Mouse (Mus musculus): ENCODE results near the gene Gm20431. TPM values are rescaled to one million over a fixed set of nuclear protein-coding genes. Genes with fewer than 3 reads are reported as not detected.
A peak's percentile ranks its signal among the peaks of the same experiment; 100 is the strongest.

Gm20431 gene
- polyA plus RNA-seq, 1 experiment from 2014 or later = 8.8 TPM

GRCm38 (mm10) chr2:167597492-167598186 is 63.7 kb downstream of the Gm20431 start:
- Histone ChIP-seq H3K36me3 (ENCODE audit: control insufficient read depth, insufficient read depth) (no peaks in the 10 kb centered on the region), H3K4me1 (replicated peaks; ENCODE audit: control insufficient read depth, insufficient read depth, low read length) (no peaks in the 10 kb centered on the region), H3K9ac (ENCODE audit: low read depth, low read length) (no peak overlapping the region), H3K27me3 (replicated peaks; ENCODE audit: control insufficient read depth, insufficient read depth, low read length) (peaks cover 3% of the 10 kb centered on the region; the same call in 1 of the 2 replicates), H3K27ac (ENCODE audit: low read depth, low read length) (peak overlapping the region; percentile 46; the same call in 1 of the 2 replicates), H3K4me3 (ENCODE audit: low read depth, low read length) (no peak overlapping the region), H3K9me3 (ENCODE audit: control insufficient read depth) (no peaks in the 10 kb centered on the region), H3K4me2 (replicated peaks; ENCODE audit: low read depth) (peak overlapping the region; percentile 31)
- 20% methylated on average over 40 of the region's 40 CpGs for WGBS
- no peak for TF ChIP-seq CTCF (IDR thresholded peaks at IDR 0.05; ENCODE audit: low read depth)
- peak; percentile 13; the same call in 1 of the 2 replicates for ATAC-seq

DNA sequence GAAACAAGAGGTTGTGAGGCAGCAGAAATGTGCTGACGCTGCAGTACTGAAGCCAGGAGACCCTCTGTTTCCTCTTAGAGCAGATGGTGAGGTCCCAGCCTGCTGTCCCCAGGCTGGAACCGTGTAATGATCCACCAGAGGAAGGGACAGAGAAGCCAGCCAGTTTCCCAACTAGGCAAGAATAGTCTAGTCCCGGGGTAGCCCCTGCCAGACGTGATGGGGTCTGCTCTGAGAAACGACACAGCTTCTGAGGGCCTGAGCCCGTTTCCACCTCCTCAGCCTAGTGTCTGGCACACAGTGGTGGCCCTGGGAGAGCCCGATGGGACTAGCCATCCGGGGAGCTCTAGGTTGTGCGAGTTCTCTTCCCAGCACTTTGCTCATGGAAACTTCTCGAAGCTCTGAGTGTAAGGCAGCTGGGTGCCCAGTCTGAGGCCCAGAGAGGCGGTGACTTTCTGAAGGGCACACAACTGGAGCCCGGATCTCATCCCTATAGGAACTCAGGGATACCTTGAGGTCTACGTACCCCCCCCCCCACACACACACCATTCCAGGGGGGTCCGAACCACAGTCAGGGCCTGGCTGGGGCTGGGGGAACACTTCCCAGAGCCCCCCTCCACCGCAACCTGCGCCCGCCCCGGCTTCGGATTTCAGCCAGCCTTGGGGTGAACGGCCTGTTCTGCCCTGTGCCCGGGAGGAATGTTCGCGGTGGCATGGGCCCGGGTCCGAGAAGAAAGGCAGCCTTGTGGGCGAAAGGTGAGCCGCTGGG is 64.4 kb downstream of the Gm20431 start:
- Histone ChIP-seq H3K4me3 (ENCODE audit: low read depth, low read length) (no peak overlapping the region), H3K9me3 (ENCODE audit: control insufficient read depth) (no peaks in the 10 kb centered on the region), H3K4me2 (replicated peaks; ENCODE audit: low read depth) (peak overlapping the region; percentile 31), H3K36me3 (ENCODE audit: control insufficient read depth, insufficient read depth) (no peaks in the 10 kb centered on the region), H3K4me1 (replicated peaks; ENCODE audit: control insufficient read depth, insufficient read depth, low read length) (no peaks in the 10 kb centered on the region), H3K27me3 (replicated peaks; ENCODE audit: control insufficient read depth, insufficient read depth, low read length) (peaks cover 3% of the 10 kb centered on the region; the same call in 1 of the 2 replicates), H3K9ac (ENCODE audit: low read depth, low read length) (no peak overlapping the region), H3K27ac (ENCODE audit: low read depth, low read length) (peak overlapping the region; percentile 46; the same call in 1 of the 2 replicates)
- no peak for TF ChIP-seq CTCF (IDR thresholded peaks at IDR 0.05; ENCODE audit: low read depth)
- ATAC-seq = 0 out of 2 replicates have a peak, but pooled peaks have one; percentile 3
- WGBS = 42% methylated on average over 27 of the region's 27 CpGs

GRCm38 (mm10) chr2:167596262-167596661 is 65.0 kb downstream of the Gm20431 start:
- H3K9ac ChIP-seq (ENCODE audit: low read depth, low read length) = no peak overlapping the region

DNA sequence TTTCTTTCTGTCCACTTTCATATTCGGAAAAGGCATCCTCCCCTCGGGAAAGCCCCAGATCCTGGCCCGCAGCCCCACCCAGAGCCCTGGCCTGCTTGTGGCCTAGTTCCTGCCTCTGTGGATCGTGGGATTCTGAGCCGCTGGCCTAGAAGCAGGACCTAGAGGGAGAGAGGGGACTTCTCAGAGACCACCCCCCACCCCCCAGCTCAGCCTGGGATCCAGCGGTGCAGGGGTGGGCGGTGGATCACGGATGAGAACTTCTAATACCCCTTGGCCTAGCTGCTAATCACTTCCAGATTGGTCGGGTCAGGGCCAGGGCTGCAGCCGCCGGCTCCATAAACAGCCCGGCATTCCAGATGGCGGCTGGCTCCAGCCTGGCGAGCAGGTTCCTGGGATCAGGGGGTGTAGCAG is 65.5 kb downstream of the Gm20431 start:
- WGBS = 41% methylated on average over 14 of the region's 14 CpGs
- H3K9me3 ChIP-seq (ENCODE audit: control insufficient read depth) = no peaks in the 10 kb centered on the region
- H3K4me3 ChIP-seq (ENCODE audit: low read depth, low read length) = no peak overlapping the region
- H3K27ac ChIP-seq (ENCODE audit: low read depth, low read length) = peak overlapping the region; percentile 41; the same call in 1 of the 2 replicates
- H3K4me1 ChIP-seq (replicated peaks; ENCODE audit: control insufficient read depth, insufficient read depth, low read length) = no peaks in the 10 kb centered on the region
- H3K27me3 ChIP-seq (replicated peaks; ENCODE audit: control insufficient read depth, insufficient read depth, low read length) = peaks cover 3% of the 10 kb centered on the region; the same call in 1 of the 2 replicates
- no peak overlapping the region for H3K4me2 ChIP-seq (replicated peaks; ENCODE audit: low read depth)
- H3K9ac ChIP-seq (ENCODE audit: low read depth, low read length) = peak overlapping the region; percentile 17; the same call in 1 of the 2 replicates
- ATAC-seq = no peak
- no peak for TF ChIP-seq CTCF (IDR thresholded peaks at IDR 0.05; ENCODE audit: low read depth)
- H3K36me3 ChIP-seq (ENCODE audit: control insufficient read depth, insufficient read depth) = no peaks in the 10 kb centered on the region

More at GRCm38 (mm10) chr2:167596262-167596661, 65.0 kb downstream of the Gm20431 start:
- Histone ChIP-seq H3K36me3 (ENCODE audit: control insufficient read depth, insufficient read depth) (no peaks in the 10 kb centered on the region), H3K27me3 (replicated peaks; ENCODE audit: control insufficient read depth, insufficient read depth, low read length) (peaks cover 3% of the 10 kb centered on the region; the same call in 1 of the 2 replicates), H3K4me3 (ENCODE audit: low read depth, low read length) (no peak overlapping the region), H3K9me3 (ENCODE audit: control insufficient read depth) (no peaks in the 10 kb centered on the region), H3K4me2 (replicated peaks; ENCODE audit: low read depth) (no peak overlapping the region), H3K4me1 (replicated peaks; ENCODE audit: control insufficient read depth, insufficient read depth, low read length) (no peaks in the 10 kb centered on the region), H3K27ac (ENCODE audit: low read depth, low read length) (0 out of 2 replicates have a peak overlapping the region, but pooled peaks have one; percentile 41)
- ATAC-seq = no peak
- no peak for TF ChIP-seq CTCF (IDR thresholded peaks at IDR 0.05; ENCODE audit: low read depth)
- 37% methylated on average over 4 of the region's 4 CpGs for WGBS

GRCm38 (mm10) chr2:167594444-167594934 is 66.8 kb downstream of the Gm20431 start:
- WGBS = 29% methylated on average over 10 of the region's 10 CpGs
- Histone ChIP-seq H3K4me3 (ENCODE audit: low read depth, low read length) (no peak overlapping the region), H3K36me3 (ENCODE audit: control insufficient read depth, insufficient read depth) (no peaks in the 10 kb centered on the region), H3K9me3 (ENCODE audit: control insufficient read depth) (no peaks in the 10 kb centered on the region), H3K9ac (ENCODE audit: low read depth, low read length) (no peak overlapping the region), H3K4me1 (replicated peaks; ENCODE audit: control insufficient read depth, insufficient read depth, low read length) (no peaks in the 10 kb centered on the region), H3K27ac (ENCODE audit: low read depth, low read length) (peak overlapping the region; percentile 46), H3K4me2 (replicated peaks; ENCODE audit: low read depth) (no peak overlapping the region), H3K27me3 (replicated peaks; ENCODE audit: control insufficient read depth, insufficient read depth, low read length) (peaks cover 3% of the 10 kb centered on the region; the same call in 1 of the 2 replicates)
- ATAC-seq = peak; percentile 46
- peak; percentile 59 for TF ChIP-seq CTCF (IDR thresholded peaks at IDR 0.05; ENCODE audit: low read depth)
